Mouse (Mus musculus) kidney, embryonic 15.5 days (tissue): ENCODE data around the gene Gdi1. TPM values are rescaled to one million over a fixed set of nuclear protein-coding genes. Genes with fewer than 3 reads are reported as not detected.

Experiments used
- ATAC-seq: fragments of 200-750 bp; cut with Nextera tagmentation; replicated peaks from 2 replicates; pipeline ENCODE4 v1.8.0; 2017; ENCODE audit warnings: moderate TSS enrichment; ENCODE audit not compliant: low FRiP score
- H3K27ac ChIP-seq: fragments of 300-500 bp; sonication (generic); 2 replicates; pipeline ENCODE4 v1.5.1; 2015; ENCODE audit warnings: mild to moderate bottlenecking, inconsistent platforms
- H3K27me3 ChIP-seq: fragments of 300-500 bp; sonication (generic); 2 replicates; pipeline ENCODE4 v1.6.1; 2015; ENCODE audit warnings: inconsistent platforms
- H3K36me3 ChIP-seq: fragments of 300-500 bp; sonication (generic); 2 replicates; pipeline ENCODE4 v1.6.1; 2015; ENCODE audit warnings: inconsistent platforms
- H3K4me1 ChIP-seq: fragments of 300-500 bp; sonication (generic); 2 replicates; pipeline ENCODE4 v1.6.1; 2015; ENCODE audit warnings: inconsistent platforms
- H3K4me2 ChIP-seq: fragments of 300-500 bp; sonication (generic); 2 replicates; pipeline ENCODE4 v1.6.1; 2015; ENCODE audit warnings: moderate library complexity, mild to moderate bottlenecking, inconsistent platforms
- H3K4me3 ChIP-seq: fragments of 300-500 bp; sonication (generic); replicated peaks from 2 replicates; pipeline ENCODE4 v1.5.1; 2015; ENCODE audit warnings: mild to moderate bottlenecking, inconsistent platforms
- H3K9ac ChIP-seq: fragments of 300-500 bp; sonication (generic); 2 replicates; pipeline ENCODE4 v1.6.1; 2015; ENCODE audit warnings: mild to moderate bottlenecking, inconsistent platforms
- H3K9me3 ChIP-seq: fragments of 300-500 bp; sonication (generic); replicated peaks from 2 replicates; pipeline ENCODE4 v1.6.1; 2016; ENCODE audit warnings: inconsistent platforms
- WGBS: fragments of 180-500 bp; shearing (Covaris S2); methylation state at CpG from one replicate; pipeline ENCODE4 v1.1.7; 2015; ENCODE audit warnings: mixed read lengths; 5-methylcytosine and 5-hydroxymethylcytosine counted together
- polyA plus RNA-seq: library from polyadenylated mRNA; unstranded; fragments of >200 nt; fragmentation: Nextera tagmentation; extraction: Ambion mirVana; gene quantifications from 2 replicates; pipeline ENCODE4 v1.2.1, GENCODE M21; 2015

Gdi1 gene
- polyA plus RNA-seq, 1 experiment from 2014 or later: 221 TPM

GRCm38 (mm10) chrX:74282395-74283091, 22.3 kb upstream of the Gdi1 start:
- Histone ChIP-seq H3K27ac (peak overlapping the region; percentile 88), H3K36me3 (no peaks in the 10 kb centered on the region), H3K9ac (peak overlapping the region; percentile 64), H3K4me2 (peak overlapping the region; percentile 70), H3K4me1 (peaks cover 15% of the 10 kb centered on the region), H3K4me3 (peak overlapping the region; percentile 62), H3K27me3 (no peaks in the 10 kb centered on the region), H3K9me3 (no peaks in the 10 kb centered on the region)
- peak; percentile 67 for ATAC-seq
- 20% methylated on average over 39 of the region's 39 CpGs for WGBS

- Histone ChIP-seq H3K9ac (peak overlapping the region; percentile 64), H3K9me3 (no peaks in the 10 kb centered on the region), H3K4me2 (peak overlapping the region; percentile 70), H3K4me1 (peaks cover 15% of the 10 kb centered on the region), H3K36me3 (no peaks in the 10 kb centered on the region), H3K27ac (peak overlapping the region; percentile 88), H3K27me3 (no peaks in the 10 kb centered on the region), H3K4me3 (peak overlapping the region; percentile 62)
- ATAC-seq: no peak; the same call in 1 of the 2 replicates
- WGBS: 47% methylated on average over 5 of the region's 5 CpGs
These were observed 21.7 kb upstream of the Gdi1 start for GRCm38 (mm10) chrX:74283092-74283437.

GRCm38 (mm10) chrX:74293431-74293830, 11.4 kb upstream of the Gdi1 start:
- no peaks in the 10 kb centered on the region; the same call in 1 of the 2 replicates for H3K27me3 ChIP-seq
- H3K27ac ChIP-seq: no peak overlapping the region
- H3K9ac ChIP-seq: no peak overlapping the region
- H3K36me3 ChIP-seq: peaks cover 17% of the 10 kb centered on the region; the same call in 1 of the 2 replicates
- H3K4me1 ChIP-seq: 0 out of 2 replicates have a peak, but pooled peaks cover 2% of the 10 kb centered on the region
- no peak overlapping the region for H3K4me2 ChIP-seq
- no peaks in the 10 kb centered on the region for H3K9me3 ChIP-seq
- no peak for ATAC-seq
- 84% methylated on average over 4 of the region's 4 CpGs for WGBS
- H3K4me3 ChIP-seq: no peak overlapping the region

GRCm38 (mm10) chrX:74296538-74297448, 8.0 kb upstream of the Gdi1 start, which contains the start of gene Atp6ap1:
Gene Atp6ap1 (plus strand): TSS chrX:74297097.
- H3K4me2 ChIP-seq: peak within 1 kb of the TSS; percentile 59
- H3K9me3 ChIP-seq: no peaks in the 10 kb centered on the region
- peak within 1 kb of the TSS; percentile 73 for H3K9ac ChIP-seq
- no peaks in the 10 kb centered on the region for H3K27me3 ChIP-seq
- WGBS: 21% methylated on average over 37 of the region's 37 CpGs
- peak within 1 kb of the TSS; percentile 66 for H3K27ac ChIP-seq
- H3K4me1 ChIP-seq: 0 out of 2 replicates have a peak, but pooled peaks cover 2% of the 10 kb centered on the region
- peak; percentile 99 for ATAC-seq
- peak within 1 kb of the TSS; percentile 67 for H3K4me3 ChIP-seq
- peaks cover 21% of the 10 kb centered on the region for H3K36me3 ChIP-seq

- H3K4me3 ChIP-seq: no peak overlapping the region
- H3K27ac ChIP-seq: no peak overlapping the region
- H3K9me3 ChIP-seq: no peaks in the 10 kb centered on the region
- no peak overlapping the region for H3K9ac ChIP-seq
- H3K36me3 ChIP-seq: peaks cover 36% of the 10 kb centered on the region
- no peaks in the 10 kb centered on the region for H3K27me3 ChIP-seq
- 100% methylated on average over 1 of the region's 1 CpGs for WGBS
- H3K4me2 ChIP-seq: no peak overlapping the region
- 0 out of 2 replicates have a peak, but pooled peaks cover 2% of the 10 kb centered on the region for H3K4me1 ChIP-seq
- ATAC-seq: no peak
These were observed 6.5 kb upstream of the Gdi1 start for GRCm38 (mm10) chrX:74298348-74298747.

GRCm38 (mm10) chrX:74299721-74300120, 5.1 kb upstream of the Gdi1 start:
- H3K9ac ChIP-seq: no peak overlapping the region
- H3K9me3 ChIP-seq: no peaks in the 10 kb centered on the region
- H3K36me3 ChIP-seq: peaks cover 41% of the 10 kb centered on the region
- 73% methylated on average over 3 of the region's 3 CpGs for WGBS
- H3K4me3 ChIP-seq: no peak overlapping the region
- H3K27me3 ChIP-seq: no peaks in the 10 kb centered on the region
- ATAC-seq: no peak
- H3K4me1 ChIP-seq: 0 out of 2 replicates have a peak, but pooled peaks cover 2% of the 10 kb centered on the region
- no peak overlapping the region for H3K27ac ChIP-seq
- H3K4me2 ChIP-seq: no peak overlapping the region

GRCm38 (mm10) chrX:74312540-74313464, 8.0 kb downstream of the Gdi1 start, which contains the start of gene Fam50a:
Gene Fam50a (plus strand): TSS chrX:74313033.
- Histone ChIP-seq H3K27me3 (no peaks in the 10 kb centered on the region), H3K4me3 (peak within 1 kb of the TSS; percentile 68), H3K9ac (peak within 1 kb of the TSS; percentile 78), H3K36me3 (peaks cover 39% of the 10 kb centered on the region), H3K4me2 (peak within 1 kb of the TSS; percentile 74), H3K27ac (peak within 1 kb of the TSS; percentile 82), H3K4me1 (peaks cover 8% of the 10 kb centered on the region; the same call in 1 of the 2 replicates), H3K9me3 (no peaks in the 10 kb centered on the region)
- ATAC-seq: peak; percentile 98
- WGBS: 20% methylated on average over 59 of the region's 59 CpGs

- no peaks in the 10 kb centered on the region for H3K27me3 ChIP-seq
- 19% methylated on average over 30 of the region's 30 CpGs for WGBS
- H3K4me1 ChIP-seq: peaks cover 20% of the 10 kb centered on the region
- peak within 1 kb of the TSS; percentile 50 for H3K4me3 ChIP-seq
- H3K27ac ChIP-seq: peak within 1 kb of the TSS; percentile 85
- peaks cover 5% of the 10 kb centered on the region; the same call in 1 of the 2 replicates for H3K36me3 ChIP-seq
- peak within 1 kb of the TSS; percentile 57 for H3K9ac ChIP-seq
- H3K9me3 ChIP-seq: no peaks in the 10 kb centered on the region
- H3K4me2 ChIP-seq: peak within 1 kb of the TSS; percentile 65
- ATAC-seq: peak; percentile 97
These were observed 23.9 kb downstream of the Gdi1 start, which contains the start of gene Plxna3 for GRCm38 (mm10) chrX:74328725-74329161. Gene Plxna3 (plus strand): TSS chrX:74329066.

GRCm38 (mm10) chrX:74329215-74329671, 24.4 kb downstream of the Gdi1 start:
- Histone ChIP-seq H3K9ac (peak overlapping the region; percentile 57), H3K9me3 (no peaks in the 10 kb centered on the region), H3K4me3 (peak overlapping the region; percentile 50), H3K4me2 (peak overlapping the region; percentile 65), H3K4me1 (peaks cover 20% of the 10 kb centered on the region), H3K27ac (no peak overlapping the region), H3K27me3 (no peaks in the 10 kb centered on the region), H3K36me3 (peaks cover 7% of the 10 kb centered on the region; the same call in 1 of the 2 replicates)
- 28% methylated on average over 10 of the region's 10 CpGs for WGBS
- ATAC-seq: no peak; the same call in none of the 2 replicates

GRCm38 (mm10) chrX:74330166-74330930, 25.6 kb downstream of the Gdi1 start:
- no peak for ATAC-seq
- WGBS: 34% methylated on average over 2 of the region's 2 CpGs
- peaks cover 20% of the 10 kb centered on the region for H3K4me1 ChIP-seq
- H3K36me3 ChIP-seq: peaks cover 17% of the 10 kb centered on the region; the same call in 1 of the 2 replicates
- H3K9me3 ChIP-seq: no peaks in the 10 kb centered on the region
- no peak overlapping the region for H3K27ac ChIP-seq
- peak overlapping the region; percentile 65 for H3K4me2 ChIP-seq
- H3K27me3 ChIP-seq: no peaks in the 10 kb centered on the region
- H3K4me3 ChIP-seq: peak overlapping the region; percentile 50
- H3K9ac ChIP-seq: no peak overlapping the region
